Mouse (Mus musculus) myocyte (in vitro differentiated cells): Measurements from ENCODE around the gene Mast4. TPM values are rescaled to one million over a fixed set of nuclear protein-coding genes. Genes with fewer than 3 reads are reported as not detected.

ENCODE experiments used
- H3K27me3 ChIP-seq: one replicate; pipeline ENCODE4 v1.6.1; 2011; ENCODE audit not compliant: control insufficient read depth, insufficient read depth, insufficient read length
- H3K36me3 ChIP-seq: one replicate; pipeline ENCODE4 v1.6.1; 2011; ENCODE audit not compliant: control insufficient read depth, insufficient read depth
- H3K4me2 ChIP-seq: one replicate; pipeline ENCODE4 v1.6.1; 2011; ENCODE audit warnings: low read depth, control low read depth
- H3K4me3 ChIP-seq: one replicate; pipeline ENCODE4 v1.5.1; 2011; ENCODE audit warnings: mild to moderate bottlenecking, control low read depth, moderate library complexity
- H3K79me2 ChIP-seq: one replicate; pipeline ENCODE4 v1.6.1; 2011; ENCODE audit not compliant: control insufficient read depth, insufficient read depth
- H3ac ChIP-seq: one replicate; pipeline ENCODE4 v1.6.1; 2011; ENCODE audit not compliant: control insufficient read depth, insufficient read length
- CEBPB ChIP-seq: IDR thresholded peaks from 2 replicates; pipeline ENCODE4 v1.6.1; 2011; ENCODE audit warnings: mild to moderate bottlenecking, moderate library complexity; ENCODE audit not compliant: poor library complexity, insufficient read depth, severe bottlenecking
- E2F4 ChIP-seq: IDR thresholded peaks from one replicate; pipeline ENCODE4 v1.6.1; 2011; ENCODE audit warnings: mild to moderate bottlenecking, control low read depth, moderate library complexity; ENCODE audit not compliant: insufficient read depth
- MAX ChIP-seq: IDR thresholded peaks from one replicate; pipeline ENCODE4 v1.6.1; 2011; ENCODE audit warnings: low read depth, mild to moderate bottlenecking, control low read depth
- MYOD1 ChIP-seq, 3 experiments: IDR thresholded peaks; one replicate each; pipeline ENCODE4 v1.6.1; 2011; ENCODE audit warnings: control low read depth in 2 of 3, low read depth in 2 of 3, mild to moderate bottlenecking in 2 of 3, moderate library complexity in 1 of 3; ENCODE audit not compliant: insufficient read length in 2 of 3, control insufficient read depth in 1 of 3
- MYOG ChIP-seq, 3 experiments: IDR thresholded peaks; one replicate each; pipeline ENCODE4 v1.6.1; 2011; ENCODE audit warnings: control low read depth in 2 of 3, low read depth in 2 of 3, mild to moderate bottlenecking in 2 of 3; ENCODE audit not compliant: insufficient read length in 2 of 3, control insufficient read depth in 1 of 3, insufficient read depth in 1 of 3
- POLR2A ChIP-seq: IDR thresholded peaks from one replicate; pipeline ENCODE4 v1.6.1; 2011; ENCODE audit warnings: low read depth, mild to moderate bottlenecking, control low read depth, moderate library complexity; ENCODE audit not compliant: insufficient read length
- POLR2AphosphoS2 ChIP-seq: IDR thresholded peaks from one replicate; pipeline ENCODE4 v1.6.1; 2011; ENCODE audit warnings: low read depth, control low read depth; ENCODE audit not compliant: insufficient read length
- REST ChIP-seq: IDR thresholded peaks from one replicate; pipeline ENCODE4 v1.6.1; 2011; ENCODE audit warnings: mild to moderate bottlenecking, control low read depth, moderate library complexity; ENCODE audit not compliant: insufficient read depth, insufficient read length
- SRF ChIP-seq: IDR thresholded peaks from one replicate; pipeline ENCODE4 v1.6.1; 2011; ENCODE audit warnings: low read depth; ENCODE audit not compliant: control insufficient read depth, insufficient read length
- TCF12 ChIP-seq: IDR thresholded peaks from one replicate; pipeline ENCODE4 v1.6.1; 2011; ENCODE audit warnings: mild to moderate bottlenecking, control low read depth; ENCODE audit not compliant: poor library complexity, insufficient read depth, severe bottlenecking
- TCF3 ChIP-seq: IDR thresholded peaks from one replicate; pipeline ENCODE4 v1.6.1; 2011; ENCODE audit warnings: low read depth, control low read depth; ENCODE audit not compliant: insufficient read length
- USF1 ChIP-seq: IDR thresholded peaks from one replicate; pipeline ENCODE4 v1.6.1; 2011; ENCODE audit warnings: low read depth, mild to moderate bottlenecking, control low read depth, moderate library complexity
- polyA plus RNA-seq: library from polyadenylated mRNA; unstranded; fragments of >200 nt; fragmentation: generic; extraction: Trizol; gene quantifications from one replicate; pipeline ENCODE4 v1.2.1, GENCODE M21; 2012; ENCODE audit warnings: missing spikeins

Mast4 gene
- polyA plus RNA-seq, 1 experiment, result 15.0 TPM

DNA sequence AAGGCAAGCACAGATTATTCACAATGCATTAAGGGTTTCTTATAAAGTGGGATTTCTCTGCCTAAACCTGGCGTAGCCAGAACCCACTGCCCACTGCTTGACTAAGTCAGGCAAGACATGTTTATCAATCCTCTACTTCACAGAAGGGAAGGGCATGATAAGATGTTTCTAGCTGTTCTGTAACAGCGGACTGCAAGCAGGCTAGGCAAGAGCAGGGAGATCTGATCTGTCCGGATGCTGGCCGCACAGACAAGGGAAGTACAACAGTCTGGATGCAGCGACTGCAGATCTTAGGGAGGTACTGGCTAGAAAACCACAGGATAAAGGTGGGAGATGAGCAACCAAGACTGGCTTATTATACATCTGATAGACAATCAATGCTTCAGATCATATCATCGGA lies 519.1 kb downstream of the Mast4 start:
- Histone ChIP-seq H3K79me2 (peaks cover 39% of the 10 kb centered on the region), H3K36me3 (no peaks in the 10 kb centered on the region), H3ac (no peak overlapping the region), H3K4me2 (no peak overlapping the region), H3K4me3 (no peak overlapping the region), H3K27me3 (no peaks in the 10 kb centered on the region)
- no peak for TF ChIP-seq USF1

DNA sequence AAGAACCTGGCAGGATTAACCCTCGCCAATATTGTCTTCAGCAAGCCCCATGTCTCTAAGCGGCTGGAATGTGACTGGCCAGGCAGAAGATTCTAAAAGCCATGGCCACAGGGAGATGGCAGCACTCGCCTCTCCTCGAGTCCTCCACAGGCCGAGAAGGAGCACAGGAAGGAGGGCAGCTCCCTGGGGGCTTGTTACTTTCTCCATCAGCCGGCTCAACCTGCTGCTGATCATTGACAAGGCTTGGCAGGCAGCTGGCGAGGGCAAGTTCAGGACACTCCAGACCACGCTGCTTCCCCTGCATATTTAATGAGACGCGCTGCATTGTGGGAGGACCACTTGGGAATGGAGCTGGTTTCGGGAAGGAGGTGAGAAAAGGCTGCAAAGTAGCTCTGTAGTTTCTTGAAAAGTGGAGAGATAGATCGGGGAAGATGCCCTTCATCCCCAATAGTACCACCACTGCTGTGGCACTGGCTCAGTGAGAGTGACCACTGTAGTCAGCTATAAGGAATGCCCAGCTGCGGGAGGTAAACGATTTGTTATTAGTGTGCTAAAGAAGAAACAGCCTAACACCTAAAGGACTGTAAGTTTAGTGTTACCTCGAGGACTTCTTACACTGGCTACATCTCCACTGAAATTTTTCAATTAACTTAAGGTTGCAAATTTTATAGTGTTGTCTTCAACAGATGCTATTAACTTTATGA lies 523.0 kb downstream of the Mast4 start:
- no peak overlapping the region for H3K4me3 ChIP-seq

DNA sequence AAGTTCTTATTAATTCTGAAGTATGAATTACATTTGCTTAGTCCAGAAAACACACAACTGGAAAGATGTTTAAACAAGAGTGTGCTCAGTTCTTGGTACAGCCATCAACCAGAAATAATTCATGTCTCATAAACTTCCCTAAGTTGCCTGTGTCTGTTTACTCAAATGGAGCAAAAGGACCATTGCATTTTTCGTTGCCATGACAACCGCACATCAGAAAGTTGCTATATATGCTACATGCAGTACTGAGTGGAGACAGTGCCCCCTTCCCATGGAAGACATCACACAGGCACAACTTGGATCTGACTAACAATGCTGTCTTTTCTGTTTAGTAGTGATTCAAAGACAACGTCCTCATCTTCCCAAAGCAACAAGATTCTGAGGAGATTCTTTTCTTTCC lies 527.6 kb downstream of the Mast4 start:
- TF ChIP-seq MAX (no peak), POLR2AphosphoS2 (no peak), REST (no peak), E2F4 (no peak), MYOG (IDR thresholded peaks at IDR 0.05; ENCODE audit: control insufficient read depth in 1 of 3, insufficient read depth in 1 of 3, insufficient read length in 2 of 3, low read depth in 2 of 3) (no peak), TCF3 (no peak), USF1 (no peak), MYOD1 (IDR thresholded peaks at IDR 0.05; ENCODE audit: control insufficient read depth in 1 of 3, insufficient read length in 2 of 3, low read depth in 2 of 3) (no peak), TCF12 (no peak), POLR2A (no peak), SRF (no peak), CEBPB (no peak)
- no peaks in the 10 kb centered on the region for H3K27me3 ChIP-seq
- H3K4me2 ChIP-seq, result no peak overlapping the region
- H3K36me3 ChIP-seq, result peaks cover 7% of the 10 kb centered on the region
- H3ac ChIP-seq, result no peak overlapping the region
- H3K4me3 ChIP-seq, result no peak overlapping the region
- H3K79me2 ChIP-seq, result peaks cover 11% of the 10 kb centered on the region

More for the DNA sequence above, 523.0 kb downstream of the Mast4 start:
- Histone ChIP-seq H3K27me3 (no peaks in the 10 kb centered on the region), H3ac (no peak overlapping the region), H3K36me3 (peaks cover 7% of the 10 kb centered on the region), H3K79me2 (peaks cover 22% of the 10 kb centered on the region), H3K4me2 (no peak overlapping the region)
- TF ChIP-seq REST (no peak), TCF3 (no peak), MYOD1 (IDR thresholded peaks at IDR 0.05; ENCODE audit: control insufficient read depth in 1 of 3, insufficient read length in 2 of 3, low read depth in 2 of 3) (no peak), E2F4 (no peak), SRF (no peak), CEBPB (no peak), USF1 (no peak)

DNA sequence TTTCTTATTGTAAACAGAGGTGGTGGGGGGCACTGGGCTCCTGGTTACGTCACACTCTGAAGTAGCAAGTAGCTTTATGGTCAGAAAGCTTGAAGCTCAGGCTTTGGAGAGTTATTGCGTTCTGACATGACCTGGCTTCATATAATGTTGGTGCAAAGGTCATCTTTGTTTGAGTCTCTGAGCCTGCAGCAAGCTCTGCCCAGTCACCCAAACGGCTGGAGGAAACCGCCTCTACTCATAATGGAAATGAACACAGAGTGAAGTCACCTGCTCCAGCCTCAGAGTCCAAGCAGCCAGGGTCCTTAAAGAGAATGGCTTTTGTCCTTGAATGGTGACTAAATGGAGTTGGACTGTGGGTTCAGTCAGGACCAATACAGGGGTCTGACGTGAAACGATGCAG lies 529.1 kb downstream of the Mast4 start:
- Histone ChIP-seq H3K4me3 (no peak overlapping the region), H3K27me3 (no peaks in the 10 kb centered on the region), H3K79me2 (peaks cover 11% of the 10 kb centered on the region), H3K4me2 (no peak overlapping the region), H3ac (no peak overlapping the region), H3K36me3 (peaks cover 7% of the 10 kb centered on the region)
- no peak for TF ChIP-seq POLR2A
- TF ChIP-seq TCF3, result no peak
- TF ChIP-seq CEBPB, result no peak
- no peak for TF ChIP-seq MAX
- no peak for TF ChIP-seq REST
- TF ChIP-seq MYOD1 (IDR thresholded peaks at IDR 0.05; ENCODE audit: control insufficient read depth in 1 of 3, insufficient read length in 2 of 3, low read depth in 2 of 3), result no peak
- no peak for TF ChIP-seq E2F4
- TF ChIP-seq MYOG (IDR thresholded peaks at IDR 0.05; ENCODE audit: control insufficient read depth in 1 of 3, insufficient read depth in 1 of 3, insufficient read length in 2 of 3, low read depth in 2 of 3), result no peak
- no peak for TF ChIP-seq USF1
- TF ChIP-seq POLR2AphosphoS2, result no peak
- TF ChIP-seq TCF12, result no peak
- no peak for TF ChIP-seq SRF

DNA sequence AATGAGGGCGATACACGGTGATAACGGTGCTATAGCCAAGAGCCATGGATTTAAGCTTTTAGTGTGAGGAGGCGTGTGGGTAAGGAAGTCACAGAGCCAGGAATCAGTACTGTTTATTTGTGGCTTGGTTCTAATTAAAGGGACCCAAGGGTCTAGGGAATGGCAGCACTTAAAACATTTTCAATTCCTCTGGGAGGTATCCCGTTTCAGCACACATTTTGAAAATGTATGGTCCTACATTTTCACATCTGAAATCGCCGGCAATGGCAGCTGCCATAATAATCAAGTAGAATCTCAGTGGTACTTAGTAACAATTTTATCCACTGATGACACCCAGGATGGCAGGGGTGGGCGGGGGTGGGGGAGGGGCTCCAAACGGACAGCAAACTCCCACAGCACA lies 531.1 kb downstream of the Mast4 start:
- Histone ChIP-seq H3K79me2 (no peaks in the 10 kb centered on the region), H3K4me2 (no peak overlapping the region), H3K4me3 (no peak overlapping the region), H3K36me3 (peaks cover 4% of the 10 kb centered on the region), H3K27me3 (no peaks in the 10 kb centered on the region), H3ac (no peak overlapping the region)
- TF ChIP-seq POLR2A (no peak), MYOD1 (IDR thresholded peaks at IDR 0.05; ENCODE audit: control insufficient read depth in 1 of 3, insufficient read length in 2 of 3, low read depth in 2 of 3) (no peak), REST (no peak), POLR2AphosphoS2 (no peak), MYOG (IDR thresholded peaks at IDR 0.05; ENCODE audit: control insufficient read depth in 1 of 3, insufficient read depth in 1 of 3, insufficient read length in 2 of 3, low read depth in 2 of 3) (no peak), USF1 (no peak), E2F4 (no peak), TCF3 (no peak)
